Mouse (Mus musculus) liver, embryonic 14.5 days (tissue): Measurements from ENCODE around the gene Foxo6.

Source experiments
- CTCF ChIP-seq: IDR thresholded peaks from 2 replicates; pipeline ENCODE4 v1.5.1; 2016; ENCODE audit warnings: antibody characterized with exemption, low read depth, control low read depth
- EP300 ChIP-seq: IDR thresholded peaks from 2 replicates; pipeline ENCODE4 v1.6.1; 2016; ENCODE audit warnings: antibody characterized with exemption, low read depth

GRCm38 (mm10) chr4:120267683-120268082 lies 19.5 kb downstream of the Foxo6 start:
- TF ChIP-seq CTCF: no peak
- no peak for TF ChIP-seq EP300
